Mouse (Mus musculus) kidney, adult 9 months (tissue): ENCODE measurements around the gene Rnf223.

Experiments used
- DNase-seq: peaks from one replicate; pipeline ENCODE4 v3.0.0; 2022

The Rnf223 gene

GRCm38 (mm10) chr4:156130436-156130835 lies at the start of gene Rnf223:
Gene Rnf223, plus strand, starts transcription at chr4:156130513.
- no peak for DNase-seq

- peak; percentile 74 for DNase-seq
These were observed 47.6 kb upstream of the Rnf223 start for GRCm38 (mm10) chr4:156082621-156083234.

DNA sequence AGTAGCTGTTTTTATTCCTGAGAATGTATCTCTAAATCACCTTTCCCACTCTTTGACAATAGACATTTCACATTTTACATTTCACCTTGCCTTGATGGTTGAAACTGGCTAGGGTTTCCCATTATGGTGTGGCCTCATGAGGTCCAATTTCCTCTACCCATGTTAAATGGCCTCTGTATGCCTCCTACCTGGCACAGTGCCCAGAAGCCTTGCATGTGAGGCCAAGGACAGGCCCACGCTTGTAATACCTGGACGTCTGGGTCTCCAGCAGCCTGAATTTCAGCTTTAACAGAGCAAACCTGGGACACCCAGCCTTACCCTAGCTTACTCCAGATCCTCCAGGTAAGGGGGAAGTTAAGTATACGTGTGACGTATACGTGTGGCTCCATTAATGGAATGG lies 47.0 kb upstream of the Rnf223 start:
- DNase-seq, result peak; percentile 94

GRCm38 (mm10) chr4:156084096-156084879 lies 46.0 kb upstream of the Rnf223 start:
- DNase-seq, result peak; percentile 84

DNA sequence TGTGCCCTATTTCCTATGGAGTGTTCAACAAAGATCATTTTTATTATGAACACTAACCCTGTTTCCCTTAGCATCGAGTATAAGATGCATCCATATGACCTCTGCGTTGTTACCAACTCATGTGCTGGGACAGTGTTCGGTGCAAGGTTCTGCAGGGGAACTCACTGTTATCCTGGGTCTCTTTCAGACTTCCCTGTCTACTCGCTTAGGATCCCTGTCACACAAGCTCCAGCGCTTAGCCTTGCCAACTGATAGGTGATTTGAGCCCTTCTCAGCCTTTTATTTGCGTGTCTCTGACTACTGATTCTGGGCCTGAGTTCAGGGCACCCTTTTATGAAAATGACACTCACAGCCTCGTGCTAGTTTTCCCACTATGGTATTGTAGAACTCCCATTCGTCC lies 45.1 kb upstream of the Rnf223 start:
- no peak for DNase-seq

DNA sequence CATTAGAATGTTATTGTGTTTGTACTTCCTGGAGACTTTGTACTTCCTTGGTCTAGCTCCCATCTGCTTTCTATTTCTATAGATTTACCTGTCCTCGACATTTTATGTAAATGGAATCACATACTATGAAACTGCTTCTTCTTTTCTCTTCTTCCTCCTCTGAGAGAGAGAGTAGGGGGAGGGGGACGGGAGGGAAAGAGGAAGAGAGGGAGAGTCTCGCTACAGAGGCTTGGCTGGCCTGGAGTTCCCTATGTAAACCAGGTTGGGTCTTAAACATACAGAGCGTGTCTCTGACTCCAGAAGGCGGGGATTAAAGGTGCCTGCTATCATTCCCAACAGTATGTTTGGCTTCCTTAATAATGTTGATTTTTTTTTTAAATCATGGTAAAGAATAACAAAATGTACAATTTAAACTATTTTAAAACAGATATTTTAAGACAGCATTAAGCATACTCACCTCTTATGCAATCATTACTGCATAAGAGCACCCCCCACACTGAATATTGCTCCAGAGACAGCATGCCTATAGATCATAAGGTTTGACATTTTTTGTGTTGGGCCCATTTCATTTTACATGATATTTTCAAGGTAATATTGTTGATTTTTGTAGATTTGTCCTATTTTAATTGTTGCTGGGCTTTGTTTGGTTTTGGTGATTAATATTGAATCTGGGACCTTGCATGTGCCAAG lies 42.8 kb upstream of the Rnf223 start:
- no peak for DNase-seq

GRCm38 (mm10) chr4:156091236-156091635 lies 39.1 kb upstream of the Rnf223 start:
- no peak for DNase-seq

GRCm38 (mm10) chr4:156092765-156093164 lies 37.5 kb upstream of the Rnf223 start:
- peak; percentile 76 for DNase-seq

- no peak for DNase-seq
These were observed 36.6 kb upstream of the Rnf223 start for GRCm38 (mm10) chr4:156093758-156094157.

GRCm38 (mm10) chr4:156096191-156096590 lies 34.1 kb upstream of the Rnf223 start:
- DNase-seq, result no peak

- no peak for DNase-seq
These were observed 32.4 kb upstream of the Rnf223 start for GRCm38 (mm10) chr4:156097770-156098366.

- no peak for DNase-seq
These were observed 30.9 kb upstream of the Rnf223 start for GRCm38 (mm10) chr4:156099427-156099826.

DNA sequence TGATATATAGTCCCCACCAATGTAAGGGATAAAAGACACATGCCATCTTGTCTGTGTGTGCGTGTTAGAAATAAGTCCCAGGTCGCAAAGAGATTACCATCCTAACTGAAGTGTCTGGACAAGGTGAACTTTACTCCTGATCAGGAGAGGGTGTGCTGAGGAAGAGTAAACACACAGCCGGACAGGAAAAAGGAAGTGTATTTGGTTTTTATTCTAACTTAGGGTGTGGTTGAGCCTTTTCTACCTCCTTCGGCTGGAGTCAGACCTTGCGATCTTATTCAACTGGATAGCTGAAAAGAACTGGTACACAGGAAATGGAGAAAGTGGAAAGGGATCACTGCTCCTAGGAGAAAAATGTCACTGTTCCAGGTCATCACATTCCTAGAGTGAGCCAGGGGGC lies 29.8 kb upstream of the Rnf223 start:
- DNase-seq, result no peak

GRCm38 (mm10) chr4:156101481-156101903 lies 28.8 kb upstream of the Rnf223 start:
- DNase-seq, result peak; percentile 59

DNA sequence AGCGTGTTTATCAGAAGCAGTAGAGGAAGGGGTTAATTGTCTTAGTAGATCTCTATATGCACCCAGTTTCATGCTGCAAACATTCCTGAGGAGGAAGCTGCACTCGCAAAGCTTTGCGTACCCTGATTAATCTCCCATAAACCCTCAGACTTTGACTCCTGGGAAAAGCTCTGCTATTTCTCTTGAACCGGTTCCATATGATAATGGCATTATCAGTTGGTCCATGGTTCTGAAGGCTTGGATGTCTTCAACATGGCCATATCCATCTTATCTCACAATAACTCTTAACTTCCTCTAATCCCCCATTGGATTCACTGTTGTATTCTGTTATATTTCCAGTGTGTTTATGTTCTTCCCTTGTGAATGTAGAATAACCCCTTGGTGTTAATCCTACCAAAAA lies 27.0 kb upstream of the Rnf223 start:
- no peak for DNase-seq

DNA sequence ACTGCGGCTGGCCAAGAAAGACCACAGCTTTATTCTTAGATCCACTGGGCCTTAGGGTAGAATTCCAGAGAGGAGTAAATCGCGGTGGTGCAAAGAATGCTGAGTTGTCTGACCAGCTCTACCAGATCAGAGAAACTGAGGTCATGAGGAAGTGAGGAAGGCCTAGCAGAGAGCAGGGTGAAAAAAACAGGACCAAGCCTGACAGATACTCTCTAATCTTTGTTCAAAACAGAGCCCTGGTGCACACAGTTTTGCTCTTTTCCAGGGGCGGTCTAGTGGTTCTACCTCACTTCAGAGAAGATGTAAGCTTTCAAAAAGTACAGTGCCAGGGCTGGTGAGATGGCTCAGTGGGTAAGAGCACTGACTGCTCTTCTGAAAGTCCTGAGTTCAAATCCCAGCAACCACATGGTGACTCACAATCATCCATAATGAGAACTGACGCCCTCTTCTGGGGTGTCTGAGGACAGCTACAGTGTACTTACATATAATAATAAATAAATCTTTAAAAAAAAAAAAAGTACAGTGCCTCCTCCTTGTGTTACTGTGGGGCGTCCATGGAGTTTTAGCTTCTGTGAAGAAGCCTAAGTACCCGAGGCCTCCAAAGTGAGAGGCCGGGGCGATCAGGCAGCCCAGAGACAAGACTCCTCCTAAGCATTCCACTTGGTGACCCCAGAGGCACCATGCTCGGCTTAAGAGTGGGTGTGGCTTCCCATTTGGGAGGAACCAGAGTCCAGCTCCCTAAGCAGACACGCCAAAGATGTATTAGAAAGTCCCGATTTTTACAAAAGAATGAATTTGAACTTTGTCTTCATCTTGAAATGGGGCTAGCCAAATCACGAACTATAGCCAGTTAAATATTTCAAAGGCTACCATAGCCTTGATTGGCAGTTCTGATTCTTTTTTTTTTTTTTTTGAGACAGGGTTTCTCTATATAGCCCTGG lies 21.4 kb upstream of the Rnf223 start:
- peak; percentile 70 for DNase-seq

- DNase-seq, result peak; percentile 99
These were observed 20.6 kb upstream of the Rnf223 start, which contains the start of gene 9430015G10Rik for GRCm38 (mm10) chr4:156109570-156110331. Gene 9430015G10Rik, plus strand, starts transcription at chr4:156109982.

- DNase-seq, result peak; percentile 47
These were observed 6.2 kb upstream of the Rnf223 start for GRCm38 (mm10) chr4:156124077-156124476.

- no peak for DNase-seq
These were observed 4.9 kb upstream of the Rnf223 start for GRCm38 (mm10) chr4:156125393-156125792.

DNA sequence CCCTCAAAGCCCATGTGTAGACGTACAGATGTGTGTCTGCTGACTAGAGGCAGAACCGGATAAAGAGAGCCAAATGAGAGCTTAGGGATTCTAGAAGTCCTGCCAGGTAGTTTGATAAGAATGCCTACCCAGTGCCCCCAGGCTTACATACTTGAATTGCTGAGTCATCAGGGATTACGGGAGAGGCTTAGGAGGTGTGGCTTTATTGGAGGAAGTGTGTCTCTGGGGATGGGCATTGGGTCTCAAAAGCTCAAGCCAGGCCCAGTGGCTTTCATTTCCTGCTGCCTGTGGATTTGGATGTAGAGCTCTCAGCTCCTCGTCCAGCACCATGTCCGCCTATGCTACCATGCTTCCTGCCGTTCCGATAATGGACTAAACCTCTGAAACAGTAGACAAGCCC lies 3.5 kb upstream of the Rnf223 start:
- DNase-seq, result no peak

DNA sequence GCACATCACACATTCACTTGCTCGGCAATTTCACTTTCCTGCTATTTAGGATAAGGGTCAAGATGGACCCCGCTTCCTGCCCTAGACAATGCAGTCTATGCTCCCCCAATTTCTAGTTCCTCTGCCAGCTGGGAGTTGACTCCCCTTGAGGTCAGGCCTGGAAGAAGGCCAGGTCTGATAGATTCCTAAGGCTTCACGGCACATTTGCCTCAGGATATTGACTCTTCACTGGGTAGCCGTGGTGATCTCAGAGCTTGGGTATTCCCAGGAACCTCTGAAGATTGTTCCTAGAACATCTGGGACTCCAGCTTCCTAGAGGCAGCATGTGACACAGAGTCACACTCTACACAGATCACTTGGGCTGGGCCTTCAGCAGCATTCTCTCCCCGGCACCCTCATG lies 1.6 kb upstream of the Rnf223 start:
- DNase-seq, result no peak
